Mouse (Mus musculus): ENCODE measurements around the gene Polr1a. TPM values are rescaled to one million over a fixed set of nuclear protein-coding genes. Genes with fewer than 3 reads are reported as not detected.

Gene Polr1a
- total and polyA plus RNA-seq, 3 experiments = 50.2 to 126 (median 73.7) TPM

- H3K4me1 ChIP-seq (ENCODE audit: control insufficient read depth in 1 of 2, insufficient read depth in 2 of 2) = peaks cover 12 to 45% of the 10 kb centered on the region in 2 experiments
- peaks cover 77% of the 10 kb centered on the region for H3K79me2 ChIP-seq (replicated peaks; ENCODE audit: control insufficient read depth, extremely low read depth, insufficient read depth, poor library complexity, severe bottlenecking)
- no peak overlapping the region for H3K27ac ChIP-seq (ENCODE audit: insufficient read depth, low read depth)
- peak overlapping the region; percentile 65 for H3K4me2 ChIP-seq (ENCODE audit: insufficient read depth, low read depth, poor library complexity, severe bottlenecking)
- peak; percentile 43 for DNase-seq (ENCODE audit: extremely low read depth)
- peak overlapping the region; percentile 84 for H3K9ac ChIP-seq (ENCODE audit: insufficient read depth, low read depth)
- no peaks in the 10 kb centered on the region for H3K9me3 ChIP-seq (replicated peaks; ENCODE audit: low read length)
- peaks cover 22 to 60% of the 10 kb centered on the region in 2 experiments for H3K36me3 ChIP-seq (replicated peaks in 1 of 2; ENCODE audit: control insufficient read depth in 1 of 2, insufficient read depth in 1 of 2, low read length in 1 of 2)
- no peak for TF ChIP-seq EP300 (IDR thresholded peaks at IDR 0.05; ENCODE audit: low read length)
- TF ChIP-seq JUND (conservative IDR thresholded peaks at IDR 0.05; ENCODE audit: low read depth, low read length) = no peak
- peak; percentile 93 for TF ChIP-seq MAFK (IDR thresholded peaks at IDR 0.05; ENCODE audit: insufficient replicate concordance, low read length)
- peak overlapping the region; percentile 63 to 91 (median 65) for H3K4me3 ChIP-seq (replicated peaks in 1 of 3; ENCODE audit: low read depth in 2 of 3, low read length in 2 of 3, poor library complexity in 1 of 3)
- in situ Hi-C loops (cut with MboI; ENCODE audit: low pct_ligation_motif_present, low pct_unique_long_range_greater_than_20kb, low sequenced_read_pairs) = no loop called here
- dilution Hi-C loops (cut with MboI; ENCODE audit: extremely low pct_ligation_motif_present, extremely low pct_unique_long_range_greater_than_20kb, low sequenced_read_pairs) = no loop called here
- H3K27me3 ChIP-seq (replicated peaks) = no peaks in the 10 kb centered on the region
Measured at GRCm38 (mm10) chr6:71907702-71908235, 1.1 kb upstream of the Polr1a start.

GRCm38 (mm10) chr6:71909384-71909783 is 531 bp downstream of the Polr1a start:
- H3K4me1 ChIP-seq (ENCODE audit: control insufficient read depth in 1 of 2, insufficient read depth in 2 of 2) = peaks cover 12 to 48% of the 10 kb centered on the region in 2 experiments
- H3K9me3 ChIP-seq (replicated peaks; ENCODE audit: low read length) = no peaks in the 10 kb centered on the region
- H3K79me2 ChIP-seq (replicated peaks; ENCODE audit: control insufficient read depth, extremely low read depth, insufficient read depth, poor library complexity, severe bottlenecking) = peaks cover 74% of the 10 kb centered on the region
- H3K4me3 ChIP-seq (replicated peaks in 1 of 3; ENCODE audit: low read depth in 2 of 3, low read length in 2 of 3, poor library complexity in 1 of 3) = peak overlapping the region; percentile 63 to 86 (median 65)
- H3K27ac ChIP-seq (ENCODE audit: insufficient read depth, low read depth) = no peak overlapping the region
- no peak for DNase-seq (ENCODE audit: extremely low read depth)
- no peak for TF ChIP-seq BHLHE40 (IDR thresholded peaks at IDR 0.05; ENCODE audit: low read depth, low read length)
- TF ChIP-seq NELFE (IDR thresholded peaks at IDR 0.05; ENCODE audit: low read depth, low read length) = no peak
- TF ChIP-seq EP300 (IDR thresholded peaks at IDR 0.05; ENCODE audit: low read length) = no peak
- TF ChIP-seq USF1 (IDR thresholded peaks at IDR 0.05; ENCODE audit: low read depth, low read length) = no peak
- TF ChIP-seq CHD2 (IDR thresholded peaks at IDR 0.05; ENCODE audit: low read length) = no peak
- no peak for TF ChIP-seq MAFK (IDR thresholded peaks at IDR 0.05; ENCODE audit: insufficient replicate concordance, low read length)
- TF ChIP-seq E2F4 (IDR thresholded peaks at IDR 0.05; ENCODE audit: insufficient replicate concordance, low read depth, low read length) = no peak
- peak overlapping the region; percentile 81 for H3K4me2 ChIP-seq (ENCODE audit: insufficient read depth, low read depth, poor library complexity, severe bottlenecking)
- peaks cover 20 to 57% of the 10 kb centered on the region in 2 experiments for H3K36me3 ChIP-seq (replicated peaks in 1 of 2; ENCODE audit: control insufficient read depth in 1 of 2, insufficient read depth in 1 of 2, low read length in 1 of 2)
- peak overlapping the region; percentile 84 for H3K9ac ChIP-seq (ENCODE audit: insufficient read depth, low read depth)
- in situ Hi-C loops (cut with MboI; ENCODE audit: low pct_ligation_motif_present, low pct_unique_long_range_greater_than_20kb, low sequenced_read_pairs) (no loop called here), dilution Hi-C loops (cut with MboI; ENCODE audit: extremely low pct_ligation_motif_present, extremely low pct_unique_long_range_greater_than_20kb, low sequenced_read_pairs) (no loop called here)
- H3K27me3 ChIP-seq (replicated peaks) = no peaks in the 10 kb centered on the region

- Histone ChIP-seq H3K36me3 (replicated peaks in 1 of 2; ENCODE audit: control insufficient read depth in 1 of 2, insufficient read depth in 1 of 2, low read length in 1 of 2) (peaks cover 18 to 58% of the 10 kb centered on the region in 2 experiments), H3K27ac (ENCODE audit: insufficient read depth, low read depth) (no peak overlapping the region), H3K9ac (ENCODE audit: insufficient read depth, low read depth) (peak overlapping the region; percentile 84)
Measured at GRCm38 (mm10) chr6:71909840-71910239, 987 bp downstream of the Polr1a start.

More at GRCm38 (mm10) chr6:71909840-71910239, 987 bp downstream of the Polr1a start:
- Histone ChIP-seq H3K4me1 (ENCODE audit: control insufficient read depth in 1 of 2, insufficient read depth in 2 of 2) (peaks cover 12 to 48% of the 10 kb centered on the region in 2 experiments), H3K4me3 (replicated peaks in 1 of 3; ENCODE audit: low read depth in 2 of 3, low read length in 2 of 3, poor library complexity in 1 of 3) (peak overlapping the region; percentile 63 to 86 (median 65)), H3K79me2 (replicated peaks; ENCODE audit: control insufficient read depth, extremely low read depth, insufficient read depth, poor library complexity, severe bottlenecking) (peaks cover 70% of the 10 kb centered on the region), H3K27me3 (replicated peaks) (no peaks in the 10 kb centered on the region), H3K4me2 (ENCODE audit: insufficient read depth, low read depth, poor library complexity, severe bottlenecking) (peak overlapping the region; percentile 81), H3K9me3 (replicated peaks; ENCODE audit: low read length) (no peaks in the 10 kb centered on the region)
- TF ChIP-seq CTCF (conservative IDR thresholded peaks at IDR 0.05 in 1 of 2, IDR thresholded peaks at IDR 0.05 in 1 of 2; ENCODE audit: low read depth in 2 of 2, low read length in 2 of 2) (peak; percentile 18 to 35; a peak in 3 of 4 replicates), MYC (IDR thresholded peaks at IDR 0.05; ENCODE audit: low read depth, low read length) (peak; percentile 88), UBTF (IDR thresholded peaks at IDR 0.05; ENCODE audit: low read depth, low read length) (no peak), ZKSCAN1 (IDR thresholded peaks at IDR 0.05; ENCODE audit: borderline replicate concordance, low read depth, low read length) (no peak), SIN3A (IDR thresholded peaks at IDR 0.05; ENCODE audit: low read length) (peak; percentile 40), ELF1 (IDR thresholded peaks at IDR 0.05; ENCODE audit: low read depth, low read length) (no peak), TBP (conservative IDR thresholded peaks at IDR 0.05; ENCODE audit: low read depth, low read length) (no peak), CHD1 (IDR thresholded peaks at IDR 0.05; ENCODE audit: low read depth, low read length) (no peak), EP300 (IDR thresholded peaks at IDR 0.05; ENCODE audit: low read length) (no peak), MXI1 (IDR thresholded peaks at IDR 0.05; ENCODE audit: low read depth, low read length) (peak; percentile 77), MAX (IDR thresholded peaks at IDR 0.05; ENCODE audit: low read length) (peak; percentile 65; the same call in 1 of the 2 replicates)
- dilution Hi-C loops (cut with MboI; ENCODE audit: extremely low pct_ligation_motif_present, extremely low pct_unique_long_range_greater_than_20kb, low sequenced_read_pairs) = no loop called here
- peak; percentile 81 for DNase-seq (ENCODE audit: extremely low read depth)
- in situ Hi-C loops (cut with MboI; ENCODE audit: low pct_ligation_motif_present, low pct_unique_long_range_greater_than_20kb, low sequenced_read_pairs) = no loop called here
